Mouse (Mus musculus) neural tube, embryonic 11.5 days (tissue): ENCODE measurements at regions not wholly inside any gene's neighbourhood (a gene's known extent, or its start where the extent isn't known, plus 50 kb on each side); places are given as distances from the start of the nearest gene placed in this dataset.
A peak's percentile ranks its signal among the peaks of the same experiment; 100 is the strongest.

Experiments used
- ATAC-seq: fragments of 200-750 bp; cut with Nextera tagmentation; 2 replicates; pipeline ENCODE4 v1.8.0; 2017; ENCODE audit warnings: moderate number of reproducible peaks, mild to moderate bottlenecking, moderate TSS enrichment, moderate library complexity; ENCODE audit not compliant: insufficient read depth, low FRiP score, low TSS enrichment
- DNase-seq: peaks from one replicate; pipeline ENCODE4 v3.0.0-alpha.2; 2015; ENCODE audit warnings: low spot score
- H3K27ac ChIP-seq: fragments of 300-500 bp; sonication (generic); 2 replicates; pipeline ENCODE4 v1.5.1; 2014; ENCODE audit warnings: low read depth, mild to moderate bottlenecking, low read length
- H3K27me3 ChIP-seq: fragments of 300-500 bp; sonication (generic); 2 replicates; pipeline ENCODE4 v1.6.1; 2014; ENCODE audit warnings: mild to moderate bottlenecking, low read length, mixed read lengths; ENCODE audit not compliant: control insufficient read depth, insufficient read depth
- H3K36me3 ChIP-seq: fragments of 300-500 bp; sonication (generic); 2 replicates; pipeline ENCODE4 v1.6.1; 2014; ENCODE audit warnings: mild to moderate bottlenecking, low read length, moderate library complexity, mixed read lengths; ENCODE audit not compliant: control insufficient read depth, insufficient read depth
- H3K4me1 ChIP-seq: fragments of 300-500 bp; sonication (generic); 2 replicates; pipeline ENCODE4 v1.6.1; 2014; ENCODE audit warnings: low read length, mixed read lengths; ENCODE audit not compliant: control insufficient read depth, insufficient read depth
- H3K4me2 ChIP-seq: fragments of 300-500 bp; sonication (generic); 2 replicates; pipeline ENCODE4 v1.6.1; 2014; ENCODE audit warnings: low read depth, mild to moderate bottlenecking, moderate library complexity
- H3K4me3 ChIP-seq: fragments of 300-500 bp; sonication (generic); 2 replicates; pipeline ENCODE4 v1.5.1; 2014; ENCODE audit warnings: low read depth, low read length
- H3K9ac ChIP-seq: fragments of 300-500 bp; sonication (generic); 2 replicates; pipeline ENCODE4 v1.6.1; 2014; ENCODE audit warnings: mild to moderate bottlenecking, low read length
- H3K9me3 ChIP-seq: fragments of 300-500 bp; sonication (generic); 2 replicates; pipeline ENCODE4 v1.6.1; 2016; ENCODE audit warnings: low read length; ENCODE audit not compliant: control insufficient read depth
- WGBS: fragments of 180-500 bp; shearing (Covaris S2); extraction: QIAGEN DNeasy Blood & Tissue Kit; methylation state at CpG from one replicate; pipeline ENCODE4 v1.1.7; 2014; 5-methylcytosine and 5-hydroxymethylcytosine counted together

DNA sequence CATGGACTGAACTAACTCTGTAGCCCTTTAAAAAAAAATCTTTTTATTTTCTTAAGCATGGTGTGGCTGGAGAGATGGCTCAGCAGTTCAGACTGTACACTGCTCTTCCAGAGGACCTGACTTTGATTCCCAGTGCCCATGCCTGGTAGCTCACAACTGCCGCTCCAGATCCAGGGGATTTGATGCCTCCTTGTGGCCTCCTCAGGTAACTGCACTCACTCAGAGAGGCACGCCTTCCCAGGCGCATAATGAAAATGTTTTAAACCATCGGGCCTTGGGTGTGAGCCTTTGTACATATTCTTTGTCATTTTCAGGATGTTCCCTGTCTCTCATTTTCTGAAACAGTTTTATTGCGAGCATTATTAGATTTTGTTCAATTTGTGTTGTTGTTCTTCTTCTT lies 265.8 kb downstream of the Tcf7l2 start:
- no peak overlapping the region for H3K4me2 ChIP-seq
- WGBS: 97% methylated on average over 5 of the region's 5 CpGs
- H3K27ac ChIP-seq: no peak overlapping the region
- H3K9ac ChIP-seq: no peak overlapping the region
- no peaks in the 10 kb centered on the region for H3K36me3 ChIP-seq
- no peaks in the 10 kb centered on the region for H3K27me3 ChIP-seq
- H3K9me3 ChIP-seq: no peaks in the 10 kb centered on the region
- no peak for DNase-seq
- H3K4me3 ChIP-seq: no peak overlapping the region
- no peak for ATAC-seq
- H3K4me1 ChIP-seq: no peaks in the 10 kb centered on the region

GRCm38 (mm10) chr19:56010766-56011165 lies 269.1 kb downstream of the Tcf7l2 start:
- no peaks in the 10 kb centered on the region for H3K9me3 ChIP-seq
- WGBS: 91% methylated on average over 7 of the region's 7 CpGs
- H3K36me3 ChIP-seq: no peaks in the 10 kb centered on the region
- no peaks in the 10 kb centered on the region for H3K27me3 ChIP-seq
- no peak for DNase-seq
- H3K9ac ChIP-seq: no peak overlapping the region
- no peak overlapping the region for H3K4me3 ChIP-seq
- no peaks in the 10 kb centered on the region for H3K4me1 ChIP-seq
- H3K4me2 ChIP-seq: no peak overlapping the region
- H3K27ac ChIP-seq: no peak overlapping the region
- ATAC-seq: no peak

- Histone ChIP-seq H3K36me3 (no peaks in the 10 kb centered on the region), H3K4me1 (no peaks in the 10 kb centered on the region), H3K27ac (no peak overlapping the region), H3K9ac (no peak overlapping the region), H3K4me2 (no peak overlapping the region), H3K27me3 (no peaks in the 10 kb centered on the region), H3K4me3 (no peak overlapping the region), H3K9me3 (no peaks in the 10 kb centered on the region)
- DNase-seq (no peak), ATAC-seq (no peak)
Observed at GRCm38 (mm10) chr19:56011292-56011691, 269.7 kb downstream of the Tcf7l2 start.

- Histone ChIP-seq H3K4me1 (no peaks in the 10 kb centered on the region), H3K27me3 (no peaks in the 10 kb centered on the region), H3K9ac (no peak overlapping the region), H3K4me2 (no peak overlapping the region), H3K9me3 (no peaks in the 10 kb centered on the region), H3K27ac (no peak overlapping the region), H3K4me3 (no peak overlapping the region), H3K36me3 (no peaks in the 10 kb centered on the region)
- 84% methylated on average over 4 of the region's 4 CpGs for WGBS
- ATAC-seq (no peak), DNase-seq (no peak)
Observed at GRCm38 (mm10) chr19:56016548-56017346, 270.2 kb upstream of the Habp2 start.

DNA sequence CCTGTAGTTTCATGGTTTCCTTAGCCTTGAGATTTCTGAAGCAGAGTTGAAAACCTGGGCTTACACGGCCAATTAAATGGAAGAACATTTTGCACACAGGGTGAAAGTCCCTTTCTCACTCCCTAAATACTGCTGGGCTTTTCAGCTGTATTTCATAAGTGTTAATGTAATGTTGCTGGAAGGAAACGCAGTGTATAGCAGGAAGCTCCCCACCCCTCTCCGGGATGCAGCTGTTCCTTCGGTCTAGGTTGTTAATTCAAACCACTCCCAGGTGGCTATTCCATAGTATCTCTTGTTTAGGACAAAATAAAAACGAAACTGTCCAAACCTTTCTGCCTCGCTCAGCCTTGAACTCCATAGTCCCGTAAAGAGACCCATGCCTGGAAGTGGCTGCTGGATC lies 269.4 kb upstream of the Habp2 start:
- no peaks in the 10 kb centered on the region for H3K36me3 ChIP-seq
- no peak overlapping the region for H3K27ac ChIP-seq
- no peaks in the 10 kb centered on the region for H3K4me1 ChIP-seq
- H3K4me2 ChIP-seq: no peak overlapping the region
- H3K4me3 ChIP-seq: no peak overlapping the region
- H3K9ac ChIP-seq: no peak overlapping the region
- WGBS: 81% methylated on average over 7 of the region's 7 CpGs
- H3K9me3 ChIP-seq: no peaks in the 10 kb centered on the region
- DNase-seq (no peak), ATAC-seq (no peak)
- no peaks in the 10 kb centered on the region for H3K27me3 ChIP-seq

GRCm38 (mm10) chr19:56019143-56019542 lies 267.8 kb upstream of the Habp2 start:
- H3K27ac ChIP-seq: no peak overlapping the region
- no peaks in the 10 kb centered on the region for H3K36me3 ChIP-seq
- H3K4me1 ChIP-seq: no peaks in the 10 kb centered on the region
- H3K27me3 ChIP-seq: no peaks in the 10 kb centered on the region
- no peak overlapping the region for H3K9ac ChIP-seq
- H3K4me2 ChIP-seq: no peak overlapping the region
- DNase-seq: no peak
- H3K4me3 ChIP-seq: no peak overlapping the region
- 51% methylated on average over 7 of the region's 7 CpGs for WGBS
- no peaks in the 10 kb centered on the region for H3K9me3 ChIP-seq
- ATAC-seq: no peak

GRCm38 (mm10) chr19:56022348-56022747 lies 264.6 kb upstream of the Habp2 start:
- DNase-seq (no peak), ATAC-seq (no peak)
- Histone ChIP-seq H3K9me3 (no peaks in the 10 kb centered on the region), H3K4me1 (no peaks in the 10 kb centered on the region), H3K9ac (no peak overlapping the region), H3K4me2 (no peak overlapping the region), H3K27me3 (no peaks in the 10 kb centered on the region), H3K27ac (no peak overlapping the region), H3K36me3 (no peaks in the 10 kb centered on the region), H3K4me3 (no peak overlapping the region)
- 55% methylated on average over 6 of the region's 6 CpGs for WGBS

DNA sequence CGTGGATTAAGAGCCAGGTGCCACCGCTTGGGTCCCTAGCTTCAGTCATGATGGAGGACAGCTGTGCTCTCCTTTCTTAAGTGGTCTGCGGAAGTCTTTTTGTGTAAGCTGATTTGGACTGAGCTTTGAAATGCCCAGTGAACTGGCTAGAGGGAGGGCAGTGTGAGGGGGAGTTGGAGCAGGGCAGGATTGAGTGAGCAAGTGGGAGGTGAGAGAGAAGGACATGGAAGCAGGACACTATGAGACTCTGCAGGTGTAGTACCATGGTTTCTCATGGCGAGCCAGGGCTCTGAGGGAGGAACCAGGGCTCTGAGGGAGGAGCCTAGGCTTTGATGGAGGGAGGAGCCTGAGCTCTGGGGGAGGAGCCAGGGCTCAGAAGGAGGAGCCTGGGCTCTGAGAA lies 262.3 kb upstream of the Habp2 start:
- Histone ChIP-seq H3K27me3 (no peaks in the 10 kb centered on the region), H3K4me3 (no peak overlapping the region), H3K4me1 (peaks cover 7% of the 10 kb centered on the region), H3K9ac (no peak overlapping the region), H3K9me3 (no peaks in the 10 kb centered on the region), H3K36me3 (no peaks in the 10 kb centered on the region), H3K27ac (no peak overlapping the region), H3K4me2 (no peak overlapping the region)
- 84% methylated on average over 4 of the region's 4 CpGs for WGBS
- no peak for ATAC-seq
- DNase-seq: no peak

DNA sequence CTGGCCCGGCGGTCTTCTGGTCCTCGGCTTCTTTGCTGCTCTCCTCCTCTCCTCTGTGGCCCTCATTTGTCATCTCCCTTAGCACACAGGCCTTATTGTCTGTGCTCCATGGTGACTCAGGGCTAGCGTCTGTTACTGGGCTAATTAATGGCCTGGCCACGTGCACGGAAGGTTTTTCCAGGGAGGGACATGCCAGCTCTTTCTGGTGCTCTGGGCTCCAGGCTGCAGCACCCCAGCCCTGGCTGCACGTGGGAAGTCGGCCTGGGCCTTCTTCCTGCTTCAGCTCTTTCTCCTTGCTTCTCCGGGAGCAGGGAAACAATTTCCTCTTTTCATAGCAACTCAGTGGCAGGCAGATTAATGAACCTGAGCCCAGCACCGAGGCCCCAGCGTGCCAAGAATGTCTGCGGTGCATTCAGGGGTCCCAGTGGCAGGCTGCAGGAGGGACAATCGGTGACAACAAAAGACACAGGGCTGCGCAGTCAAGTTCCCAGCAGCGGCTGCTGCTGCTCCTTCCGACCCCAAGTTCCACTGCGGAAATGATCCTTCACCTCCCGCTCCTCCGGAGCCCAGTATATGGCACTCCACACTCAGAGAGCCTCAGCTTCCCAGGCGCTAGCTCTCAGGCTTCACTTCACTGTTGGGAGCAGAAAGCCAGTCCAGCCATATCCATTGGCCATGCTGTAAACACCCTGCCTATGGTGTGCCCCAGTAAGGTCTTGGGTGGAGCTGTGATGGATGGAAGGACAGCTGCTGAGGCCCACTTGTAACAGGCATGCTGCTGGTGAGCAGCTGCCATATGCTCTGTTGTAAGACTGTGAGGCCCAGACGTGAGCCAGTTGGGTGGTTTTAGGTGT lies 257.3 kb upstream of the Habp2 start:
- H3K9ac ChIP-seq: peak overlapping the region; percentile 52
- peak overlapping the region; percentile 75 for H3K27ac ChIP-seq
- H3K36me3 ChIP-seq: no peaks in the 10 kb centered on the region
- ATAC-seq (peak; percentile 94), DNase-seq (peak; percentile 88)
- peaks cover 12% of the 10 kb centered on the region for H3K4me1 ChIP-seq
- peak overlapping the region; percentile 28 for H3K4me2 ChIP-seq
- 8% methylated on average over 21 of the region's 21 CpGs for WGBS
- H3K9me3 ChIP-seq: no peaks in the 10 kb centered on the region
- H3K27me3 ChIP-seq: no peaks in the 10 kb centered on the region
- H3K4me3 ChIP-seq: no peak overlapping the region
